Mouse (Mus musculus) small intestine, adult 2 months (tissue): ENCODE results near the gene Olfr1359. TPM values are rescaled to one million over a fixed set of nuclear protein-coding genes. Genes with fewer than 3 reads are reported as not detected.
"Not testable (repeated sequence)": the region's sequence is repeated elsewhere in the genome, so short reads cannot be mapped to it uniquely, and the experiment has no call there.

Experiments used
- H3K27ac ChIP-seq: fragments of 200-500 bp; 2 replicates; pipeline ENCODE4 v1.5.1; 2012; ENCODE audit warnings: low read depth, low read length, control low read depth, inconsistent platforms; ENCODE audit not compliant: insufficient read depth
- H3K27me3 ChIP-seq: fragments of 200-500 bp; 2 replicates; pipeline ENCODE4 v1.6.1; 2012; ENCODE audit warnings: mild to moderate bottlenecking, moderate library complexity, low read length, inconsistent platforms; ENCODE audit not compliant: control insufficient read depth, insufficient read depth
- H3K36me3 ChIP-seq: fragments of 200-500 bp; 2 replicates; pipeline ENCODE4 v1.6.1; 2012; ENCODE audit warnings: mild to moderate bottlenecking, low read length, control low read depth, inconsistent platforms; ENCODE audit not compliant: control insufficient read depth, insufficient read depth
- H3K4me1 ChIP-seq: fragments of 200-500 bp; 2 replicates; pipeline ENCODE4 v1.6.1; 2012; ENCODE audit warnings: low read length, inconsistent platforms, mixed read lengths; ENCODE audit not compliant: control insufficient read depth, insufficient read depth, insufficient read length
- H3K4me3 ChIP-seq: fragments of 200-500 bp; 2 replicates; pipeline ENCODE4 v1.5.1; 2012; ENCODE audit warnings: low read depth, mild to moderate bottlenecking, control low read depth, inconsistent platforms, low read length, moderate library complexity
- CTCF ChIP-seq: fragments of 200-500 bp; IDR thresholded peaks from 2 replicates; pipeline ENCODE4 v1.5.1; 2012; ENCODE audit warnings: low read depth, mild to moderate bottlenecking, control low read depth, inconsistent platforms, low read length, moderate library complexity, mixed read lengths; ENCODE audit not compliant: insufficient replicate concordance, insufficient read length; ENCODE audit errors: extremely low read depth
- POLR2A ChIP-seq: fragments of 200-500 bp; IDR thresholded peaks from 2 replicates; pipeline ENCODE4 v1.6.1; 2012; ENCODE audit warnings: low read depth, mild to moderate bottlenecking, control low read depth, inconsistent platforms, low read length, moderate library complexity
- WGBS: fragments of 180-500 bp; shearing (Covaris S2); methylation state at CpG from one replicate; pipeline ENCODE4 v1.1.7; 2018; 5-methylcytosine and 5-hydroxymethylcytosine counted together
- polyA plus RNA-seq: library from polyadenylated mRNA; depleted of rRNA; stranded (reverse); fragments of >200 nt; gene quantifications from 2 replicates; pipeline ENCODE4 v1.2.3, GENCODE M21; 2012

Gene Olfr1359
- polyA plus RNA-seq, 1 experiment, result not detected

GRCm38 (mm10) chr13:21734906-21735767 lies 37.2 kb downstream of the Olfr1359 start, which contains the start of gene Hist1h4j:
Gene Hist1h4j, plus strand, starts transcription at chr13:21735064.
- not testable (repeated sequence) for H3K27me3 ChIP-seq
- WGBS, result under 1% methylated on average over 48 of the region's 56 CpGs

GRCm38 (mm10) chr13:21745006-21745405 lies 47.1 kb downstream of the Olfr1359 start:
- Histone ChIP-seq H3K36me3 (no peaks in the 10 kb centered on the region; the same call in 1 of the 2 replicates), H3K27me3 (no peaks in the 10 kb centered on the region), H3K4me3 (no peak overlapping the region), H3K27ac (no peak overlapping the region), H3K4me1 (peaks cover 3% of the 10 kb centered on the region; the same call in 1 of the 2 replicates)
- TF ChIP-seq POLR2A, result no peak
- TF ChIP-seq CTCF, result no peak
- WGBS, result 29% methylated on average over 1 of the region's 1 CpGs

More at GRCm38 (mm10) chr13:21734906-21735767, 37.2 kb downstream of the Olfr1359 start, which contains the start of gene Hist1h4j:
- peak within 1 kb of the TSS; percentile 61 for H3K4me3 ChIP-seq
- H3K4me1 ChIP-seq, H3K36me3 ChIP-seq: not testable (repeated sequence)
- peak; percentile 71; the same call in 1 of the 2 replicates for TF ChIP-seq POLR2A
- peak within 1 kb of the TSS; percentile 59 for H3K27ac ChIP-seq

GRCm38 (mm10) chr13:21749387-21750158 lies 51.7 kb downstream of the Olfr1359 start:
- peak overlapping the region; percentile 71 for H3K27ac ChIP-seq
- H3K36me3 ChIP-seq, result no peaks in the 10 kb centered on the region; the same call in 1 of the 2 replicates
- 2% methylated on average over 5 of the region's 5 CpGs for WGBS
- peaks cover 3% of the 10 kb centered on the region; the same call in 1 of the 2 replicates for H3K4me1 ChIP-seq
- no peaks in the 10 kb centered on the region for H3K27me3 ChIP-seq
- no peak for TF ChIP-seq CTCF
- TF ChIP-seq POLR2A, result no peak
- peak overlapping the region; percentile 66 for H3K4me3 ChIP-seq

- not testable (repeated sequence) for H3K27me3 ChIP-seq, H3K4me1 ChIP-seq, H3K36me3 ChIP-seq
- TF ChIP-seq POLR2A, result peak; percentile 89
- under 1% methylated on average over 54 of the region's 56 CpGs for WGBS
- H3K4me3 ChIP-seq, result peak within 1 kb of the TSS; percentile 66
- peak within 1 kb of the TSS; percentile 71 for H3K27ac ChIP-seq
Measured at GRCm38 (mm10) chr13:21750159-21751017, 52.5 kb downstream of the Olfr1359 start, which contains the start of gene Hist1h4k. Gene Hist1h4k, minus strand, starts transcription at chr13:21750505.

GRCm38 (mm10) chr13:21751417-21751816 lies 53.5 kb downstream of the Olfr1359 start:
- Histone ChIP-seq H3K36me3 (no peaks in the 10 kb centered on the region; the same call in 1 of the 2 replicates), H3K27ac (no peak overlapping the region), H3K4me3 (no peak overlapping the region), H3K27me3 (no peaks in the 10 kb centered on the region), H3K4me1 (peaks cover 3% of the 10 kb centered on the region; the same call in 1 of the 2 replicates)
- TF ChIP-seq CTCF (no peak), POLR2A (no peak)

GRCm38 (mm10) chr13:21751827-21752226 lies 53.9 kb downstream of the Olfr1359 start:
- no peaks in the 10 kb centered on the region for H3K36me3 ChIP-seq
- no peak overlapping the region for H3K4me3 ChIP-seq
- H3K27ac ChIP-seq, result no peak overlapping the region
- 74% methylated on average over 3 of the region's 3 CpGs for WGBS
- H3K27me3 ChIP-seq, result no peaks in the 10 kb centered on the region
- peaks cover 3% of the 10 kb centered on the region; the same call in 1 of the 2 replicates for H3K4me1 ChIP-seq
- TF ChIP-seq POLR2A (no peak), CTCF (no peak)
